Mouse (Mus musculus) forebrain, embryonic 11.5 days (tissue): ENCODE measurements around the gene Ap3d1. TPM values are rescaled to one million over a fixed set of nuclear protein-coding genes. Genes with fewer than 3 reads are reported as not detected.
A peak's percentile ranks its signal among the peaks of the same experiment; 100 is the strongest.

Experiments used
- ATAC-seq: fragments of 200-750 bp; cut with Nextera tagmentation; replicated peaks from 2 replicates; pipeline ENCODE4 v1.8.0; 2017; ENCODE audit warnings: moderate TSS enrichment; ENCODE audit not compliant: low FRiP score
- DNase-seq: peaks from one replicate; pipeline ENCODE4 v3.0.0-alpha.2; 2017; ENCODE audit warnings: low spot score
- H3K27ac ChIP-seq: fragments of 300-500 bp; sonication (generic); 2 replicates; pipeline ENCODE4 v1.5.1; 2014; ENCODE audit warnings: low read depth, low read length
- H3K27me3 ChIP-seq: fragments of 300-500 bp; sonication (generic); 2 replicates; pipeline ENCODE4 v1.6.1; 2014; ENCODE audit warnings: mild to moderate bottlenecking, low read length, mixed read lengths; ENCODE audit not compliant: control insufficient read depth, insufficient read depth
- H3K36me3 ChIP-seq: fragments of 300-500 bp; sonication (generic); 2 replicates; pipeline ENCODE4 v1.6.1; 2014; ENCODE audit warnings: mild to moderate bottlenecking, low read length, moderate library complexity, mixed read lengths; ENCODE audit not compliant: control insufficient read depth, insufficient read depth
- H3K4me1 ChIP-seq: fragments of 300-500 bp; sonication (generic); replicated peaks from 2 replicates; pipeline ENCODE4 v1.6.1; 2014; ENCODE audit warnings: low read length, mixed read lengths; ENCODE audit not compliant: control insufficient read depth, insufficient read depth
- H3K4me2 ChIP-seq: fragments of 300-500 bp; sonication (generic); 2 replicates; pipeline ENCODE4 v1.6.1; 2014; ENCODE audit warnings: low read depth, mild to moderate bottlenecking, low read length, moderate library complexity, mixed read lengths; ENCODE audit not compliant: severe bottlenecking
- H3K4me3 ChIP-seq: fragments of 300-500 bp; sonication (generic); 2 replicates; pipeline ENCODE4 v1.5.1; 2014; ENCODE audit warnings: low read depth, low read length
- H3K9ac ChIP-seq: fragments of 300-500 bp; sonication (generic); 2 replicates; pipeline ENCODE4 v1.6.1; 2014; ENCODE audit warnings: low read length
- H3K9me3 ChIP-seq: fragments of 300-500 bp; sonication (generic); 2 replicates; pipeline ENCODE4 v1.6.1; 2016; ENCODE audit warnings: low read length, mixed read lengths; ENCODE audit not compliant: control insufficient read depth
- WGBS: fragments of 180-500 bp; shearing (Covaris S2); extraction: QIAGEN DNeasy Blood & Tissue Kit; methylation state at CpG from one replicate; pipeline ENCODE4 v1.1.7; 2014; 5-methylcytosine and 5-hydroxymethylcytosine counted together
- polyA plus RNA-seq: library from polyadenylated mRNA; unstranded; fragments of >200 nt; fragmentation: Nextera tagmentation; extraction: Ambion mirVana; gene quantifications from 2 replicates; pipeline ENCODE4 v1.2.1, GENCODE M21; 2014

Gene Ap3d1
- polyA plus RNA-seq, 1 experiment from 2014 or later: 84.2 TPM

GRCm38 (mm10) chr10:80665981-80666733 lies 75.9 kb downstream of the Ap3d1 start:
- 80% methylated on average over 10 of the region's 10 CpGs for WGBS
- Histone ChIP-seq H3K4me2 (no peak overlapping the region), H3K27ac (no peak overlapping the region), H3K27me3 (no peaks in the 10 kb centered on the region), H3K36me3 (peaks cover 14% of the 10 kb centered on the region), H3K9ac (no peak overlapping the region), H3K4me3 (no peak overlapping the region), H3K9me3 (no peaks in the 10 kb centered on the region), H3K4me1 (peaks cover 2% of the 10 kb centered on the region; the same call in 1 of the 2 replicates)
- DNase-seq (no peak), ATAC-seq (no peak)

GRCm38 (mm10) chr10:80665459-80665858 lies 76.6 kb downstream of the Ap3d1 start:
- DNase-seq (no peak), ATAC-seq (no peak)
- peaks cover 14% of the 10 kb centered on the region for H3K36me3 ChIP-seq
- H3K4me2 ChIP-seq: no peak overlapping the region
- H3K27ac ChIP-seq: no peak overlapping the region
- peaks cover 2% of the 10 kb centered on the region; the same call in 1 of the 2 replicates for H3K4me1 ChIP-seq
- H3K9me3 ChIP-seq: no peaks in the 10 kb centered on the region
- no peak overlapping the region for H3K9ac ChIP-seq
- H3K27me3 ChIP-seq: no peaks in the 10 kb centered on the region
- no peak overlapping the region for H3K4me3 ChIP-seq
- 71% methylated on average over 4 of the region's 4 CpGs for WGBS

- ATAC-seq (no peak; the same call in 1 of the 2 replicates), DNase-seq (no peak)
- Histone ChIP-seq H3K27ac (no peak overlapping the region), H3K4me2 (no peak overlapping the region), H3K4me3 (no peak overlapping the region), H3K36me3 (peaks cover 14% of the 10 kb centered on the region), H3K4me1 (peaks cover 2% of the 10 kb centered on the region; the same call in 1 of the 2 replicates), H3K9me3 (no peaks in the 10 kb centered on the region), H3K27me3 (no peaks in the 10 kb centered on the region), H3K9ac (no peak overlapping the region)
- 20% methylated on average over 10 of the region's 10 CpGs for WGBS
These were observed 77.1 kb downstream of the Ap3d1 start for GRCm38 (mm10) chr10:80665016-80665380.

- H3K4me3 ChIP-seq: no peak overlapping the region
- ATAC-seq (no peak; the same call in 1 of the 2 replicates), DNase-seq (no peak)
- no peaks in the 10 kb centered on the region for H3K9me3 ChIP-seq
- peaks cover 2% of the 10 kb centered on the region; the same call in 1 of the 2 replicates for H3K4me1 ChIP-seq
- peaks cover 9% of the 10 kb centered on the region for H3K36me3 ChIP-seq
- 57% methylated on average over 16 of the region's 16 CpGs for WGBS
- peak overlapping the region; percentile 2; the same call in 1 of the 2 replicates for H3K27ac ChIP-seq
- H3K4me2 ChIP-seq: no peak overlapping the region
- H3K9ac ChIP-seq: no peak overlapping the region
- no peaks in the 10 kb centered on the region for H3K27me3 ChIP-seq
These were observed 77.7 kb downstream of the Ap3d1 start for GRCm38 (mm10) chr10:80664197-80665015.

GRCm38 (mm10) chr10:80663485-80664196 lies 78.4 kb downstream of the Ap3d1 start:
- 65% methylated on average over 5 of the region's 5 CpGs for WGBS
- no peak overlapping the region for H3K9ac ChIP-seq
- no peak for ATAC-seq
- peaks cover 4% of the 10 kb centered on the region for H3K36me3 ChIP-seq
- no peak for DNase-seq
- H3K27me3 ChIP-seq: no peaks in the 10 kb centered on the region
- H3K4me1 ChIP-seq: peaks cover 2% of the 10 kb centered on the region; the same call in 1 of the 2 replicates
- H3K4me2 ChIP-seq: no peak overlapping the region
- no peaks in the 10 kb centered on the region for H3K9me3 ChIP-seq
- 0 out of 2 replicates have a peak overlapping the region, but pooled peaks have one; percentile 12 for H3K27ac ChIP-seq
- H3K4me3 ChIP-seq: no peak overlapping the region

- H3K9ac ChIP-seq: no peak overlapping the region
- ATAC-seq (no peak), DNase-seq (peak; percentile 76)
- H3K9me3 ChIP-seq: no peaks in the 10 kb centered on the region
- WGBS: 40% methylated on average over 5 of the region's 5 CpGs
- no peak overlapping the region for H3K4me3 ChIP-seq
- no peak overlapping the region for H3K27ac ChIP-seq
- H3K4me1 ChIP-seq: peaks cover 2% of the 10 kb centered on the region; the same call in 1 of the 2 replicates
- H3K36me3 ChIP-seq: peaks cover under 1% of the 10 kb centered on the region
- H3K4me2 ChIP-seq: no peak overlapping the region
- no peaks in the 10 kb centered on the region for H3K27me3 ChIP-seq
These were observed 80.9 kb downstream of the Ap3d1 start for GRCm38 (mm10) chr10:80661149-80661548.

- H3K4me1 ChIP-seq: peaks cover 10% of the 10 kb centered on the region
- H3K27ac ChIP-seq: peak overlapping the region; percentile 18; the same call in 1 of the 2 replicates
- no peak overlapping the region for H3K4me3 ChIP-seq
- DNase-seq (peak; percentile 82), ATAC-seq (no peak)
- WGBS: 16% methylated on average over 10 of the region's 10 CpGs
- peak overlapping the region; percentile 6; the same call in 1 of the 2 replicates for H3K4me2 ChIP-seq
- no peaks in the 10 kb centered on the region for H3K36me3 ChIP-seq
- no peaks in the 10 kb centered on the region for H3K9me3 ChIP-seq
- H3K27me3 ChIP-seq: no peaks in the 10 kb centered on the region
- no peak overlapping the region for H3K9ac ChIP-seq
These were observed 82.9 kb downstream of the Ap3d1 start for GRCm38 (mm10) chr10:80659213-80659612.

GRCm38 (mm10) chr10:80658841-80659202 lies 83.2 kb downstream of the Ap3d1 start:
- WGBS: 78% methylated on average over 4 of the region's 4 CpGs
- Histone ChIP-seq H3K27ac (peak overlapping the region; percentile 18; the same call in 1 of the 2 replicates), H3K4me2 (no peak overlapping the region), H3K27me3 (no peaks in the 10 kb centered on the region), H3K36me3 (no peaks in the 10 kb centered on the region), H3K4me3 (no peak overlapping the region), H3K4me1 (peaks cover 11% of the 10 kb centered on the region), H3K9me3 (no peaks in the 10 kb centered on the region), H3K9ac (no peak overlapping the region)
- DNase-seq (no peak), ATAC-seq (no peak)
